Mouse (Mus musculus): ENCODE measurements around the gene Cpm.

Cpm gene

GRCm38 (mm10) chr10:117620530-117620929 is 8.8 kb upstream of the Cpm start:
- DNase-seq (ENCODE audit: low spot score in 2 of 2) = no peak

DNA sequence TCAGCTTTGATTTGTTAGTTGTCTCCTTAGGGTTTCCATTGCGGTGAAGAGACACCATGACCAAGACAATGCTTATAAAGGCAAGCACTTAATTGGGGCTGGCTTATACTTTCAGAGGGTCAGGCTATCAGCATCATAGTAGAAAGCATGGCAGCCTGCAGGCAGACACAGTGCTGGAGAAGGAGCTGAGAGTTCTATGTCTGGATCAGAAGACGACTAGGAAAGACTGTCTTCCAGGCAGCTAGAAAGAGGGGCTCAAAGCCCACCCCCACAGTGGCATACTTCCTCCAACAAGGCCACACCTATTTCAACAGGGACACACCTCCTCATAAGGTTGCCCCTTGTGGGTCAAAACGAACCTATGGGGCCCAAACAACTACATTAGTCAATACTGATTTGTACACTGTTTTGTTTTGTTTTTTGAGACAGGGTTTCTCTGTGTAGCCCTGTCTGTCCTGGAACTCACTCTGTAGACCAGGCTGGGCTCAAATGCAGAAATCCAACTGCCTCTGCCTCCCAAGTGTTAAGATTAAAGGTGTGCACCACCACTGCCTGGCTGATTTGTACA is 8.3 kb upstream of the Cpm start:
- DNase-seq (ENCODE audit: low spot score in 2 of 2) = no peak

GRCm38 (mm10) chr10:117621616-117622533 is 7.4 kb upstream of the Cpm start:
- DNase-seq (ENCODE audit: low spot score in 2 of 2) = no peak

GRCm38 (mm10) chr10:117623358-117623757 is 5.9 kb upstream of the Cpm start:
- DNase-seq (ENCODE audit: low spot score in 2 of 2) = no peak

- no peak for DNase-seq (ENCODE audit: low spot score in 2 of 2)
These were observed 5.1 kb upstream of the Cpm start for GRCm38 (mm10) chr10:117624222-117624621.

- no peak for DNase-seq (ENCODE audit: low spot score in 2 of 2)
These were observed 4.4 kb upstream of the Cpm start for GRCm38 (mm10) chr10:117624655-117625497.

- DNase-seq (ENCODE audit: low spot score in 2 of 2) = no peak
These were observed 3.6 kb upstream of the Cpm start for GRCm38 (mm10) chr10:117625500-117626296.

DNA sequence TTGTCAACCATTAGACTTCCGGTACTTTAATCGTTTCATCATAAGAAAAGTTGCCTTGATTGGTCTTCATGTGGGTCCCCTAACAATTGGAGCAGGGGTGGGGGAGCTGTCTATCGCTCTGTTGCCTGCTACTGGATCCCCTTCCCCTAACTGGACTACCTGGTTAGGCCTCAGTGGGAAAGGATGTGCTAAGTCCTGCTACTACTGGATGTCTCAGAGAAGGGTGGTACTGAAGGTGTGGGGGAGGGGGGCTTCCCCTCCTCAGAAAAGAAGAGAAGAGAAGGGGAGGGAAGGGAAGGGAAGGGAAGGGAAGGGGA is 3.0 kb upstream of the Cpm start:
- no peak for DNase-seq (ENCODE audit: low spot score in 2 of 2)

- DNase-seq (ENCODE audit: low spot score in 2 of 2) = no peak
These were observed 2.3 kb upstream of the Cpm start for GRCm38 (mm10) chr10:117626840-117627615.

DNA sequence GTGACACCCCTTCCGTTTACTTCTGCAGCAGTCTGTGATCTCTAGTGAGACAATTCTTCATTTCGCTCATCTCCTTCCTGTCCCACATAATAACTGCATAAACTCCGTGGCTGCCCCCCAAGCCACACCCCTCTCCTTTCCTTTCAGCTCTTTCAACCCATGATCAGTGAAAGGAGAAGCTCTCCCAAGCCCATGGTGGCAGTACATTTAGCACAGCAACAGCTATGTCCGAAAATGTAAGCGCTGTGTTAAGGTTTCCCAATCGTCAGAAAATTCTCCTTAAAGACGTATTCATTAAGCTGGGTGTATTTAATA is 1.7 kb upstream of the Cpm start:
- DNase-seq (ENCODE audit: low spot score in 2 of 2) = no peak

DNA sequence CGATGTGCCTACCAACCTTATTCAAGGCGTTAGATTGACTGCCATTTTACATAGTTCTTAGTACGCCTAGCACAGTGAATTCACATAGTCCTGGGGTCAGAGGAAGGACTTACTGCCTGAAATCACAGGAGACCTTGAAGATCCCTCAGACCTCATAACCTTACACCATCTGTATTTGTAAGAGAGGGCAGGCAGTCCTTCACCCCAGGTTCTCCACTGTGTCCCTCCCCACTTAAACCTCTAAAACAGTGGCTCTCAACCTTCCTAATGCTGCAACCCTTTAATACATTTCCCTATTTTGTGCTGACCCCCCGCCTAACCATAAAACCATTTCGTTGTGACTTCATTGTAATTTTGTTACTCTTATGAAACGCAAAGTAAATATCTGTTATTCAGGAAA is 1.4 kb upstream of the Cpm start:
- no peak for DNase-seq (ENCODE audit: low spot score in 2 of 2)

- no peak for DNase-seq (ENCODE audit: low spot score in 2 of 2)
These were observed 734 bp upstream of the Cpm start for GRCm38 (mm10) chr10:117628363-117629168.

DNA sequence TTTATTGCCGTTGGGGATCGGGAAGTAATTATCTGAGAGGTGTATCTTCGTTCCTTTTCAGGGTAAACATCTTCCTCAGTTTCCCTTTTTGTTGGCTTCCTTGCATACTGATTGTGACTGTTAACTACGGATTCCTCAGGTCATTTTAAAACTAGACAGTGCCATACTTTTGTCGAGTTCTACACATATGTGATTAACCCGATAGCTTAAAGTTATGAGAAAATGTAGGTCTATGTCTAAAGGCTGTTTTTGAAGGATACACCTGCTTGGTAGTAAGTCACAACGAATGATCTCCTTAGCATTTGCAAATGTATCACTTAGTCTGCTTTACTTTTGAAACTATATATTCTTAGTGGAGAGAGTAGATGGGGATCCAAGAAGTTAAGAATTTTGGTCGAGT is 876 bp downstream of the Cpm start:
- DNase-seq (ENCODE audit: low spot score in 2 of 2) = no peak

GRCm38 (mm10) chr10:117630810-117631209 is 1.5 kb downstream of the Cpm start:
- no peak for DNase-seq (ENCODE audit: low spot score in 2 of 2)

- DNase-seq (ENCODE audit: low spot score in 2 of 2) = no peak
These were observed 2.4 kb downstream of the Cpm start for GRCm38 (mm10) chr10:117631562-117632259.

GRCm38 (mm10) chr10:117632394-117632793 is 3.1 kb downstream of the Cpm start:
- DNase-seq (ENCODE audit: low spot score in 2 of 2) = no peak

- no peak for DNase-seq (ENCODE audit: low spot score in 2 of 2)
These were observed 4.4 kb downstream of the Cpm start for GRCm38 (mm10) chr10:117633564-117634208.

GRCm38 (mm10) chr10:117634323-117635030 is 5.2 kb downstream of the Cpm start:
- DNase-seq (ENCODE audit: low spot score in 2 of 2) = no peak

Data from right cerebral cortex, postnatal 10 days (tissue).